Mouse (Mus musculus) liver, embryonic 11.5 days (tissue): ENCODE results near the gene Svop. TPM values are rescaled to one million over a fixed set of nuclear protein-coding genes. Genes with fewer than 3 reads are reported as not detected.

ENCODE experiments used
- ATAC-seq: fragments of 200-750 bp; cut with Nextera tagmentation; replicated peaks from 2 replicates; pipeline ENCODE4 v1.8.0; 2017; ENCODE audit warnings: moderate number of reproducible peaks, mild to moderate bottlenecking, moderate TSS enrichment, moderate library complexity; ENCODE audit not compliant: low FRiP score
- DNase-seq: peaks from one replicate; pipeline ENCODE4 v3.0.0-alpha.2; 2017; ENCODE audit warnings: low spot score
- H3K27ac ChIP-seq: fragments of 300-500 bp; sonication (generic); 2 replicates; pipeline ENCODE4 v1.5.1; 2014; ENCODE audit warnings: mild to moderate bottlenecking, low read depth, low read length, control low read depth
- H3K27me3 ChIP-seq: fragments of 300-500 bp; sonication (generic); replicated peaks from 2 replicates; pipeline ENCODE4 v1.6.1; 2014; ENCODE audit warnings: low read length, mixed read lengths; ENCODE audit not compliant: control insufficient read depth, insufficient read depth
- H3K36me3 ChIP-seq: fragments of 300-500 bp; sonication (generic); 2 replicates; pipeline ENCODE4 v1.6.1; 2014; ENCODE audit warnings: mild to moderate bottlenecking, low read length, moderate library complexity, mixed read lengths; ENCODE audit not compliant: control insufficient read depth, insufficient read depth
- H3K4me1 ChIP-seq: fragments of 300-500 bp; sonication (generic); replicated peaks from 2 replicates; pipeline ENCODE4 v1.6.1; 2014; ENCODE audit warnings: low read length, mixed read lengths; ENCODE audit not compliant: control insufficient read depth, insufficient read depth
- H3K4me2 ChIP-seq: fragments of 300-500 bp; sonication (generic); 2 replicates; pipeline ENCODE4 v1.6.1; 2014; ENCODE audit warnings: mild to moderate bottlenecking, control low read depth, moderate library complexity
- H3K4me3 ChIP-seq: fragments of 300-500 bp; sonication (generic); 2 replicates; pipeline ENCODE4 v1.5.1; 2014; ENCODE audit warnings: low read depth, low read length, control low read depth
- H3K9ac ChIP-seq: fragments of 300-500 bp; sonication (generic); 2 replicates; pipeline ENCODE4 v1.6.1; 2014; ENCODE audit warnings: low read depth, low read length, control low read depth
- H3K9me3 ChIP-seq: fragments of 300-500 bp; sonication (generic); 2 replicates; pipeline ENCODE4 v1.6.1; 2016; ENCODE audit warnings: low read length, inconsistent platforms, mixed read lengths; ENCODE audit not compliant: control insufficient read depth
- WGBS: fragments of 180-500 bp; shearing (Covaris S2); extraction: QIAGEN DNeasy Blood & Tissue Kit; methylation state at CpG from one replicate; pipeline ENCODE4 v1.1.7; 2014; 5-methylcytosine and 5-hydroxymethylcytosine counted together
- polyA plus RNA-seq: library from polyadenylated mRNA; unstranded; fragments of >200 nt; fragmentation: Nextera tagmentation; extraction: Ambion mirVana; gene quantifications from 2 replicates; pipeline ENCODE4 v1.2.1, GENCODE M21; 2014

Gene Svop
- polyA plus RNA-seq, 1 experiment from 2014 or later = not detected

DNA sequence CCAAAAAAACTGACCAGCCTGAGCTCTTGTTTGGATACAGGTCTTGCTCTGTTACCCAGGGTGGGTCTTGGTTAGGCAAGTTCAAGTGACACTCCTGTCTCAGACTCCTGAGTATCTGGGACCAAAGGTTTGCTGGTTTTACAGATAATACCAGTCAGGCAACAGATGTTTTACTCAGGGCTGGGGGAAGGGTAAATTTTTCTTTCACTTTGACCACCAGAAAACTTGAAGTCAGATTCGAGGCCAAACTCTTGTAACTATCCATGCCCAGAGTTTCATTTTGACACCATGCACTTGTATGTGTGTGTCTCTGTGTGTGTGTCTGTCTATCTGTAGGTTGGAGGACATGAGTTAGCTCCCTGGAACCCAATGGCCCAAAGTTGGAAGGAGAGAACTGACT, 110.9 kb downstream of the Svop start:
- WGBS = 54% methylated on average over 1 of the region's 1 CpGs
- no peak overlapping the region for H3K4me3 ChIP-seq
- 0 out of 2 replicates have a peak, but pooled peaks cover 3% of the 10 kb centered on the region for H3K36me3 ChIP-seq
- ATAC-seq = peak; percentile 53
- H3K9me3 ChIP-seq = no peaks in the 10 kb centered on the region
- H3K27me3 ChIP-seq = no peaks in the 10 kb centered on the region
- peak overlapping the region; percentile 86 for H3K27ac ChIP-seq
- H3K4me2 ChIP-seq = peak overlapping the region; percentile 49
- no peak for DNase-seq
- H3K4me1 ChIP-seq = peaks cover 76% of the 10 kb centered on the region
- H3K9ac ChIP-seq = peak overlapping the region; percentile 56

DNA sequence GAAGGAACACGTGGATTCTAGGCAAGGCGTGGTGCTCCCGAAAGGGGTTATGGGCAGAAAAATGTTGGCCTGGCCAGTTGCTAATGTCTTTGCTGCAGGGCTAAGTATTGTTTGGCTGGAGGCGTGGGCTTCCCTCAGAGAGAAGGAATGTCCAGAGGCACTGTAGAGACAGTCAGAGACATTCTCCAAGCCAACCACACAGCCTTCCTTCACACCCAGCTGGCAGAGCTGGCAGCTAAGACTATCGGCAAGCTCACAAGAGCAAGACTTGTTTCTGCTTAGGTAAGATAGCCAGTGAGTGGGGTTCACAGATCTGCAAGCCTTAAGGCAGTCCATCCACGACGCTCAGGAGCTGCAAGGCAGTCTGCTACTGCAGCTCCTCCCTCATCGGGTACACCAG, 114.1 kb downstream of the Svop start:
- ATAC-seq (peak; percentile 76), DNase-seq (no peak)
- Histone ChIP-seq H3K4me1 (peaks cover 77% of the 10 kb centered on the region), H3K36me3 (0 out of 2 replicates have a peak, but pooled peaks cover 3% of the 10 kb centered on the region), H3K4me2 (peak overlapping the region; percentile 16), H3K9ac (no peak overlapping the region), H3K9me3 (no peaks in the 10 kb centered on the region), H3K27ac (peak overlapping the region; percentile 78), H3K4me3 (no peak overlapping the region), H3K27me3 (no peaks in the 10 kb centered on the region)
- WGBS = 70% methylated on average over 8 of the region's 8 CpGs

Other genes with a start within 250 kb of the Svop start
- 122 and 137 TPM in 2 replicates for gene Coro1c, start 182.8 kb downstream of the Svop start, polyA plus RNA-seq
- 16.2 and 17.8 TPM in 2 replicates for gene Ssh1, start 97.7 kb downstream of the Svop start, polyA plus RNA-seq
- gene Dao, start 87.9 kb downstream of the Svop start, polyA plus RNA-seq = 0.23 TPM in 1 of 2 replicates, not detected in the other
- 6.5 and 8.5 TPM in 2 replicates for gene Usp30, start 26.1 kb downstream of the Svop start, polyA plus RNA-seq
- gene Alkbh2, start 36.6 kb upstream of the Svop start, polyA plus RNA-seq = 13.1 and 13.4 TPM in 2 replicates
- gene Ung, start 38.8 kb upstream of the Svop start, polyA plus RNA-seq = 41.8 and 47.1 TPM in 2 replicates
- 0.86 and 1.2 TPM in 2 replicates for gene Acacb, start 55.0 kb upstream of the Svop start, polyA plus RNA-seq
- gene Foxn4, start 182.2 kb upstream of the Svop start, polyA plus RNA-seq = not detected in 2 replicates
- gene Myo1h, start 197.6 kb upstream of the Svop start, polyA plus RNA-seq = 0.40 and 0.45 TPM in 2 replicates